Mouse (Mus musculus) kidney, adult 2 months (tissue): Measurements from ENCODE around the gene Ankrd13d. TPM values are rescaled to one million over a fixed set of nuclear protein-coding genes. Genes with fewer than 3 reads are reported as not detected.

Experiments used
- DNase-seq: peaks from one replicate; pipeline ENCODE4 v3.0.0; 2021
- H3K27ac ChIP-seq: fragments of 200-500 bp; 2 replicates; pipeline ENCODE4 v1.5.1; 2012; ENCODE audit warnings: low read depth, low read length, control low read depth, inconsistent platforms; ENCODE audit not compliant: insufficient read depth
- H3K27me3 ChIP-seq: fragments of 200-500 bp; replicated peaks from 2 replicates; pipeline ENCODE4 v1.6.1; 2012; ENCODE audit warnings: mild to moderate bottlenecking, moderate library complexity, low read length, inconsistent platforms; ENCODE audit not compliant: control insufficient read depth, insufficient read depth
- H3K36me3 ChIP-seq: fragments of 200-500 bp; 2 replicates; pipeline ENCODE4 v1.6.1; 2012; ENCODE audit warnings: mild to moderate bottlenecking, moderate library complexity, low read length, inconsistent platforms; ENCODE audit not compliant: control insufficient read depth, insufficient read depth
- H3K4me1 ChIP-seq: fragments of 200-500 bp; 2 replicates; pipeline ENCODE4 v1.6.1; 2011; ENCODE audit warnings: low read length; ENCODE audit not compliant: control insufficient read depth, insufficient read depth
- H3K4me3 ChIP-seq: fragments of 200-500 bp; 2 replicates; pipeline ENCODE4 v1.5.1; 2011; ENCODE audit warnings: mild to moderate bottlenecking, low read depth, low read length, control low read depth; ENCODE audit not compliant: insufficient read depth
- CTCF ChIP-seq: fragments of 200-500 bp; conservative IDR thresholded peaks from 2 replicates; pipeline ENCODE4 v1.5.1; 2011; ENCODE audit warnings: low read depth, mild to moderate bottlenecking, control low read depth, low read length, moderate library complexity, mixed read lengths; ENCODE audit not compliant: insufficient read depth, insufficient read length
- POLR2A ChIP-seq: fragments of 200-500 bp; IDR thresholded peaks from one replicate; pipeline ENCODE4 v1.6.1; 2011; ENCODE audit warnings: low read depth, low read length, control low read depth
- WGBS: fragments of 180-500 bp; shearing (Covaris S2); methylation state at CpG from one replicate; pipeline ENCODE4 v1.1.7; 2018; 5-methylcytosine and 5-hydroxymethylcytosine counted together
- polyA plus RNA-seq: library from polyadenylated mRNA; depleted of rRNA; stranded (reverse); fragments of >200 nt; gene quantifications from 2 replicates; pipeline ENCODE4 v1.2.3, GENCODE M21; 2012

Gene Ankrd13d
- polyA plus RNA-seq, 1 experiment = 4.2 TPM

DNA sequence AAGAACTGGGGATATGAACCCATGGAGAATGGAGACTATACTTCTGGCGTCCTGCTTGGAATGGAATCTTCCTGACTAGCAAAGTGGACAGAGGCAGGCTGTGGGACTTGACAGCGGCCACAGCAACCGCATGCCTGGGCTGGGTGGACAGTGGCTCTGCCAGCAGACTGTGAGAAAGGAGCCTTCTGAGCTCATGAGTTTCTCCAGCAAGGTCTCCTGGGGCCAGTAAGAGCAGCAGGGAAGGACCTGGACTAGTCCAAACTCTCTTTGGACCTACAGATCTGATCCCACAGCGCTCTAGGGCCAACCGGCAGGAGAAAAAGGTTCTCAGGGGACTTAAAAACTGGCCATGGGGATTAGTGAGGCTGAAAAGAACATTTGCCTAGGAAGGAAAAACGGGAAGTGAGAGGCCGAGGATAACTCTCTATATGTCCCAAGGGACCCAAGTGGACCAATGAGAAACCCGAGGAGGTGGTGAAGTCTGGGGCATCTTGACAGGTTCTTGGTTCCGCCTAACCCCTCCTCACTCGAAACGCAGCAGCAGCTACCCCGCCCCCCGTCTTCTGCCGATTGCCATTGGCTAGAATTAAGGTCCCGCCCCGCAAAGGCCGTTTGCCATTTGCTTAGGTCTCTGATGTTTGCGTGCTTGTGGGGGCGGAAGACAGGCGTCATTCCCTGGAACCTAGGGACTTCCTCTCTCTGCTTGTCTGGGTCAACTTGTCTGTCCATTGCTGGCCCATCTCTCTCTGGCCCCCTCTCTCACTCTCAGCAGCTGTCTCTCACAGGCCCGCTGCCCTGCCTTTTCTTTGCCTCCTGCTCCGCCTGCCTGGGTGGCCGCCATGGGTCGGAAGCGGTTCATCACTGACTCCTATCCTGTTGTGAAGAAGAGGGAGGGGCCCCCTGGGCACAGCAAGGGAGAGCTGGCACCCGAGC, 51.4 kb downstream of the Ankrd13d start, which contains the start of gene Pold4:
Gene Pold4, plus strand, starts transcription at position 647 of the 933 bp plus-strand sequence.
- Histone ChIP-seq H3K4me3 (peak within 1 kb of the TSS; percentile 84), H3K36me3 (no peaks in the 10 kb centered on the region), H3K27me3 (no peaks in the 10 kb centered on the region), H3K4me1 (peaks cover 11% of the 10 kb centered on the region), H3K27ac (peak within 1 kb of the TSS; percentile 97)
- 7% methylated on average over 26 of the region's 26 CpGs for WGBS
- DNase-seq = peak; percentile 99
- TF ChIP-seq POLR2A (peak; percentile 19), CTCF (no peak)

DNA sequence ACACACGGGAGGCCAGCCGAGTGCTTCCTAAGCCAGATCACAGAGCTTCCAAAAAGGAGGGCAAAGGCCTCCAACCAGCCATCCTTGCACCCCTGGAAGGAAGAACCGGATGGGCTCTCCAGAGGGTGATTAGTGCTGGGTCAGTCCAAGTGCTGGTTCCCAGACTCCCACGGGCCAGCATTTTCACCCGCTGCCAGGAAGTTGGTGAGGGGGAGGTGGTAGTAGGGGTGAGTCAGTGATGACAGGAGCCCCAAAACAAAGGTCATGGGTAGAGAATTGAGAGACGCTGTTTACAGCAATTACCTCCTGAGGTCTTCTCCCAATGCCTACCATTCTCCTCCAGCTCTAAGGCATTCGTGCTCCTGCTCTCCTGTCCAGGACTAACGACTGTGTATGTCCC, 52.5 kb downstream of the Ankrd13d start:
- Histone ChIP-seq H3K27ac (peak overlapping the region; percentile 43; the same call in 1 of the 2 replicates), H3K4me3 (no peak overlapping the region), H3K27me3 (no peaks in the 10 kb centered on the region), H3K4me1 (peaks cover 11% of the 10 kb centered on the region), H3K36me3 (no peaks in the 10 kb centered on the region)
- TF ChIP-seq CTCF (no peak), POLR2A (no peak)
- peak; percentile 43 for DNase-seq
- WGBS = 36% methylated on average over 8 of the region's 8 CpGs

- no peak overlapping the region for H3K4me3 ChIP-seq
- no peak overlapping the region for H3K27ac ChIP-seq
- peaks cover 11% of the 10 kb centered on the region for H3K4me1 ChIP-seq
- 75% methylated on average over 9 of the region's 9 CpGs for WGBS
- TF ChIP-seq CTCF (no peak), POLR2A (no peak)
- H3K27me3 ChIP-seq = no peaks in the 10 kb centered on the region
- H3K36me3 ChIP-seq = no peaks in the 10 kb centered on the region
- DNase-seq = no peak
These were observed 53.4 kb downstream of the Ankrd13d start for GRCm38 (mm10) chr19:4229451-4230076.

DNA sequence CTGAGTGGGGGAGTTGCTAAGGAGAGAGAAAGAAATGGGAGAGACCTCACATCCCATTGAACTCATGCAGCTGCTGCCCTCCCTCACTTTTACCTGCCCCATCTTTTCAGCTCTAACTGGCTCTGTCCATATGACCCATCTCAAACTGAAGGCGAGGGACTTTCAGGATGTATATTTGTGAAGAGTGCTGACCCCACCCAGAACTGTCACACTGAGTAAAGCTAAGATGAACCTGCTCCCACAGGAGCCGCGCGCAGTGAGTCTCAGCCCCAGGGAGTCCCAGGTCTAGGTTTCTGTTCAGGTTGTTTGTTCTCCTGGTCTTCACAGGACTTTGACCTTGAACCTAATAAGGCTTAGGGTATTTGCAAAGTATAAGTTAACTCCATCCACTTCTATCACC, 54.0 kb downstream of the Ankrd13d start:
- Histone ChIP-seq H3K4me1 (peaks cover 11% of the 10 kb centered on the region), H3K4me3 (no peak overlapping the region), H3K27ac (no peak overlapping the region), H3K27me3 (no peaks in the 10 kb centered on the region), H3K36me3 (no peaks in the 10 kb centered on the region)
- WGBS = 68% methylated on average over 4 of the region's 4 CpGs
- TF ChIP-seq POLR2A = no peak
- TF ChIP-seq CTCF = no peak
- DNase-seq = no peak

- Histone ChIP-seq H3K4me1 (peaks cover 11% of the 10 kb centered on the region), H3K36me3 (no peaks in the 10 kb centered on the region), H3K27me3 (no peaks in the 10 kb centered on the region), H3K4me3 (no peak overlapping the region), H3K27ac (no peak overlapping the region)
- DNase-seq = peak; percentile 84
- 35% methylated on average over 8 of the region's 8 CpGs for WGBS
- TF ChIP-seq POLR2A = no peak
- peak; percentile 95 for TF ChIP-seq CTCF
These were observed 54.9 kb downstream of the Ankrd13d start for GRCm38 (mm10) chr19:4227894-4228678.

GRCm38 (mm10) chr19:4227446-4227845, 55.5 kb downstream of the Ankrd13d start:
- H3K4me3 ChIP-seq = no peak overlapping the region
- WGBS = 81% methylated on average over 5 of the region's 5 CpGs
- no peak for DNase-seq

More at GRCm38 (mm10) chr19:4227446-4227845, 55.5 kb downstream of the Ankrd13d start:
- Histone ChIP-seq H3K36me3 (no peaks in the 10 kb centered on the region), H3K27ac (no peak overlapping the region), H3K27me3 (no peaks in the 10 kb centered on the region), H3K4me1 (peaks cover 11% of the 10 kb centered on the region)
- TF ChIP-seq POLR2A = no peak
- no peak for TF ChIP-seq CTCF
